Mouse (Mus musculus): ENCODE data around the gene Csnk1g2.
"Not testable (repeated sequence)": the region's sequence is repeated elsewhere in the genome, so short reads cannot be mapped to it uniquely, and the experiment has no call there.

The Csnk1g2 gene

GRCm38 (mm10) chr10:80602698-80603325 is 19.8 kb upstream of the Csnk1g2 start, which contains the start of the genes Scamp4 and Adat3:
Gene Scamp4, plus strand, starts transcription at chr10:80602872.
Gene Adat3, plus strand, starts transcription at chr10:80602880.
- peak; percentile 94 to 95 for DNase-seq

GRCm38 (mm10) chr10:80603364-80603763 is 19.3 kb upstream of the Csnk1g2 start:
- no peak for DNase-seq

DNA sequence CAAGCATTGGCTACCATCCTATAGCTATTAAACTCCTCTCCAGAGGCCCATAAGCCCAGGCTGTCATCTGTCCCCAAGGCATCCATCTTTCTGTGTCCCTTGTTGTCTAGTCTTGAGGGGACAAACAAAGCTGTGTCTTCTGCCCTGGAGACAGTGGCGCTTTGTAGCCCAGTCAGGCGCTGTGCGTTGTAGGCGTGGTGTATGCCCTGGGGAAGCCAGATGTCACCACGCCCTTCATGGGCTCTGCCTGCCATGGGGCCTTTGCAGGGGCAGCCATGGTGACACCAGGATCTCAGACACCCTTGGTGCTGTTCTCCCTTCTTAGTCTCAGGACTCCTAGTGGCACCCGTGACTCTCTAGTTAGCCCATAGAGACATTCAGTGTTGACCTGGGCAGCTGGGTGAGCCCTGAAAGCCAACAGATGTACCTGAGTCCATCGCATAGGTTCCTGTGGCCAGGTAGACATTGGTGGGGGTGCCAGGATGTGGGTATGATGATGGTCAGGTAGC is 18.6 kb upstream of the Csnk1g2 start:
- no peak for DNase-seq

DNA sequence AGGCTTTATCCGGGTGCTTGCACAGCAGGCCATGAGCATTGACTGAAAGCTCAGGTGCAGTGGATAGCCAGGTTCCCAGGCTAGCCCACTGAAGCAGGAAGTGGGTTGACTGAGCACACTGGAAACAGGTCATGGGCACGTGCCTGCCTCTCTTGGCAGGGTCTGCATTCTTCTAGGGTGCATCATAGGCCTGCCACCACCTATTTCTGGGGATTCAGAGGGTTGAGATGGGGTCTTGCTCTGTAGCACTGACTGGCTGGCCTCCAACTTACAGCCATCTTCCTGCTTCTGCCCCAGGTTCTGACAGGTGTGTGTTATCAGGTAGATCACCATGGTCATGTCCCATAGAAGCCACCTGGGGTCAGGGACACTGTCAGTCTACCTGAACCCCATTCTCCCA is 17.6 kb upstream of the Csnk1g2 start:
- no peak for DNase-seq

- not testable (repeated sequence) for DNase-seq
Observed at GRCm38 (mm10) chr10:80605721-80606120, 16.9 kb upstream of the Csnk1g2 start, which contains the start of gene Gm49322. Gene Gm49322, plus strand, starts transcription at chr10:80606021.

- no peak for DNase-seq
Observed at GRCm38 (mm10) chr10:80606306-80606705, 16.3 kb upstream of the Csnk1g2 start.

DNA sequence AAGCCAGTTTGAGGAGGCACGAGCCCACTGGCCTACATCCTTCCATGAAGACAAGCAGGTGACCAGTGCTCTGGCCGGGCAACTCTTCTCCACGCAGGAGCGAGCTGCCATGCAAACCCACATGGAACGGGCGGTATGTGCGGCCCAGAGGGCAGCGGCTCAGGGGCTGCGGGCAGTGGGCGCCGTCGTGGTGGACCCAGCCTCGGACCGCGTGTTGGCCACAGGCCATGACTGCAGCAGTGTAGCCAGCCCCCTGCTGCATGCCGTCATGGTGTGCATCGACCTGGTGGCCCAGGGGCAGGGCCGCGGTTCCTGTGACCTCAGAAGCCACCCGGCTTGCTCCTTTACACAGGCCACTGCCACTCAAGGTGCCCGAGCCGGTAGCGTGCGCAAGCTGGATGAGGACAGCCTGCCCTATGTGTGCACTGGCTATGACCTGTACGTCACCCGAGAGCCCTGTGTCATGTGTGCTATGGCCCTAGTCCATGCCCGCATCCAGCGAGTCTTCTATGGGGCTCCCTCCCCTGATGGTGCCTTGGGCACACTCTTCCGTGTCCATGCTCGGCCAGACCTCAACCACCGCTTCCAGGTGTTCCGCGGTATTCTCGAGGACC is 15.8 kb upstream of the Csnk1g2 start:
- DNase-seq = no peak

GRCm38 (mm10) chr10:80608435-80608834 is 14.2 kb upstream of the Csnk1g2 start:
- DNase-seq = no peak

GRCm38 (mm10) chr10:80609269-80609924 is 13.2 kb upstream of the Csnk1g2 start:
- DNase-seq = no peak

GRCm38 (mm10) chr10:80610116-80610785 is 12.4 kb upstream of the Csnk1g2 start:
- no peak for DNase-seq

DNA sequence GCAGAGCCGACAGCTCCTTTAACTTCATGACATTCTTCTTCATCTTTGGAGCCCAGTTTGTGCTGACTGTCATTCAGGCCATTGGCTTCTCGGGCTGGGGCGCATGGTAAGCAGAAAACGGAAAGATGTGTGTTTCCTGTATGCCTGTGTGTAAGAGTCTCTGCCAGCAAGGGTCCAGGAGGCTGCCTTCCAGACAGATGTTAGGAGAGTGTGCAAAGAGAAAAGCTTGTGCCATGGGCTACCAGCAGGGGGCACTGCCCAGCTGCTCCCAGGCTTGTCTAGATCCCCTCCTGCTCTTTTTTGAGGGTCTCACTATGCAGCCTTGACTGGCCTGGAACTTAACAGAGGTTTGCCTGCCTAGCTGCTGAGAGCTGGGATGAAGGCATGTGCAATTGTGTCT is 11.6 kb upstream of the Csnk1g2 start:
- DNase-seq = peak; percentile 48

DNA sequence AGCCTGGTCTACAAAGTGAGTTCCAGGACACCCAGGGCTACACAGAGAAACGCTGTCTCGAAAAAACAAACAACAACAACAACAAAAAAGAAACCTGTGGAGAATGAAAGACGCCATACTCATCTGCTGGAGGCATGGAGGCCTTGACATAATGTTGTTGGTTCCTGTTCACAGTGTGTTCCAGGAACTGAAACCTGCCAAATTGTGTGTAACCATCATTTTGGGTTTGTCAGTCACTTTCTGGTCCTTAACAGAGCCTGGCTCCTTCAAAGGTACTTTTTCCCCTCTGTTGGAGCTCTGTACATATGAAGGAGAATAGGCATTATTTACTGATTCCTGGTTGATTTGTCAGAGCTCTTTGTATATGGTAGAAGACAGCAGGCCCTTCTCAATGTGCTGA is 10.7 kb upstream of the Csnk1g2 start:
- no peak for DNase-seq

DNA sequence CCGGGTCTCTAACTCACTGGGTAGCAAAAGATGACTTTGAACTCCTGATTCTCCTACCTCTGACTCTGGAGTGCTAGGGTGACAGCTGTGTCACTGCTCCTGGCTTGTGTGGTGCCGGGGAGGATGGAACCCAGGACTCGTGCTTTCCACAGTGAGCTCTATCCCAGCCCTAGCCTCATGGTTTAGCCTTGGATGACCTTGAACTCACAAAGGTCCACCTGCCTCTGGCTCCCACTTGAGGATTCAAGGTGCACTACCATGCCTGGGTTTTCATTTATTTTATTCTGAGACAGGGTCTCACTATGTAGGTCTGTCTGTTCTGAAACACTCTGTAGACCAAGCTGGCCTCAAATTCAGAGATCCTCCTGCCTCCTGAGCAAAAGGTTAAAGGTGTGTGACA is 8.8 kb upstream of the Csnk1g2 start:
- no peak for DNase-seq

- no peak for DNase-seq
Observed at GRCm38 (mm10) chr10:80614351-80614750, 8.3 kb upstream of the Csnk1g2 start.

DNA sequence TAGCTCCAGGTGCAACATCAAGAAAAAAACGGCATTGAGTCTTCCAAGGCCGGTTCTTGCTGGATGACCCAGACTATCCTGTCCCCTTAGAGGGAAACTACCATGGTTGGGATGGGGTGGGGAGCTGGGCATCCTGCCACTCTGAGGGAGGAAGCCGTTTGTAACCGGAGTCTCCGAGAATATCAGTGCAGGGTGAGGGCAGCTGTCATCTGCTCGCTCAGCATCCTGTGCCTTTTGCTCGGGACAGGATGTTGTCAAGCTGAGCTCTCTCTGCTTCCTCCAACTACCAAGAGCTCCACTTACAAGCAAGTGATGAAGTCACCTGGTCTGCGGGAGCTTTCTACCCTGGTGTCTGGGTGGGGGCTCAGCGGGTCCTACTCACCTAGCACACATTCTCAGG is 4.5 kb upstream of the Csnk1g2 start:
- DNase-seq = peak; percentile 55 to 59

GRCm38 (mm10) chr10:80619465-80620244 is 3.0 kb upstream of the Csnk1g2 start:
- DNase-seq = peak in 1 of 2 experiments; percentile 63

DNA sequence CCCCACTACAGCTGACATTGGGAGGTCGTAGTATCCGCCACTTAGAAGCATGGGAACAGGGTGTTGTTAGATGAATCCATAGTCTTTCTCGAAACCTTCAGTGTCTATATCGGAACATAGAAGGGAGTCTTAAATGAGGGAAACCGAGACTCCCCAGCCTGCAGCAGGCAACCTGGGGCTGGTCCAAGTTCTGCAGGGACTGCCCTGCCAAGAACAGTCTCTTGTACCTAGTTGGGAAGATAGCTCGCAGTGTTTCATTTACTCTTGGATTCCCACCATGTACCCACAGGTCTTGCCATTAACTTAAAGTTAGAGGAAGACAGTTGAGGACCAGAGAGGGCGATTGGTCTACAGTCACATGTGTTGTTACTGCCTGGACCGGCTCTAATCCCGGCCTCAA is 2.3 kb upstream of the Csnk1g2 start:
- DNase-seq = no peak

- no peak for DNase-seq
Observed at GRCm38 (mm10) chr10:80620796-80621689, 1.6 kb upstream of the Csnk1g2 start.

- no peak for DNase-seq
Observed at GRCm38 (mm10) chr10:80621690-80621939, 1.0 kb upstream of the Csnk1g2 start.

DNA sequence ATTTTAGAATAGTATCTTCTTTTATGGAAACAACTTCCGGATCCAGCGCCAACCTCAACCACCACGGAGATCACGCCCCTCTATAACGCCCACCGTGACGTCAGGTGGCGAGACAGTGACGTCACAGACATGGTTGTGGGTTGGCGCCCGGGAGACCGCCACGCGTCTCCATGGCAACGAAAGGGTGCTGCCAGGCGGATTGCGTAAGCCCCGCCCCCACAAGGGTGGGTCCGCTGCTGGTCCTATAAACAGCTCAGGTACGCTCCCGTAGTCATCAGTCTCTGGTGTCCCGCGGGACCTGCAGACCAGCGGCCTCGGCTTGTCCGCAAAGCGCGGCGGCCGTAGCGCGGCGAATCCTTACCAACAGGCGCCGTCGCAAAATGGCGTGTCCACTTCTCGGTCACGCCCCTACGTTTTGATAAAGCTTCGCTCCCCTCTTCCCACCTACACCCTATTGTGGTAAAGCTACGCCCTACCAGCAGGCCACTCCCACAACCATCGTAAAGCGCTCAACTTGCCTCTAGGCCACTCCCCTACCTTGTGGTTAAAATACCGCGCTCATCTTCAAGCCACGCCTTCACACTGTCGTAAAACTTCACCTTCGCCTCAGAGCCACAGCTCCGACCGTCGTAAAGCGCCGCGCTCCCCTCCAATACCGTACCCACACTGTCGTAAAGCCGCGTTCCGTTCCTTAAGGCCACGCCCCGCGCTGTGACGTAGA is 538 bp upstream of the Csnk1g2 start:
- DNase-seq = peak; percentile 99
